Mouse (Mus musculus) right cerebral cortex, postnatal 10 days (tissue): Measurements from ENCODE around the gene Ctbs.

ENCODE experiments used
- DNase-seq, 2 experiments: peaks; one replicate each; pipeline ENCODE4 v3.0.0; 2021; ENCODE audit warnings: low spot score in 2 of 2

Gene Ctbs

GRCm38 (mm10) chr3:146433063-146433462 is 16.5 kb upstream of the Ctbs start:
- peak in 1 of 2 experiments; percentile 11 for DNase-seq

- no peak for DNase-seq
Measured at GRCm38 (mm10) chr3:146433681-146434350, 15.8 kb upstream of the Ctbs start.

DNA sequence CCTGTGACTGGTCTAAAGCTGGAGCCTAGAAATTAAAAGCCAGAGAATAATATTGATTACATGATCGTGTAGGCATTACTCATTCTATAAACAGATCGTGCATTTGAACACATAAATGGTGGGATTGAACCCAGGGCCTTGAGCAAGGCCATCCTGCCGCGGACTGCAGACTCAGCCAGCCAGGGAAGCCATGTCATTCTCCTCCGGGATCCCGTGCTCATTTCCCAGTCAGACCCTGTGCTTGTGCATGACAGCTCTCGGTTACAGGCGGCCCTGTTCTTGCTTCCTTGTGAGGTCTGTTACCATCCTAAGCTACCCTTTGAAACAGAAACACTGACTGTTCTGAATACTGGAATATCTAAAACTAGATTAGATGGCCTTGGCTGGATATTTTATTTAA is 14.9 kb upstream of the Ctbs start:
- no peak for DNase-seq

DNA sequence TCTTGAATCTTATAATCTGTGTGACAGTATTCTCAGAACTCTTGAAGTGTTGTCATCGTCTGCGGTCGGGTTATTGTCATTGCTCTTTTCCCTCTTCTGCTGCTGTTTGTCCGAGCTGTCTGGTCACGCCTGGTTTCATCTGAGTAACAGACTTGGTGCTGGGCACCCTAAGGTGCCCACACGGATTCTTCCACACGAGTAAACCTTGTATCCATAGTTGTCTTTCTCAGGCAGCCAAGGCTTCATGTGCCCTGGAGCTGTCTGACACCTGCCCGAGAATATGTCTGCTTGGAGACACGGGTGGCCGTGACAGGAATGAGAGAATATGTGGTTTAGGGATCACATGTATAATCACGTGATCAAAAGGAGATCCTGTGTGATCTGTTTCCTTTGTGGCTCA is 14.1 kb upstream of the Ctbs start:
- DNase-seq = peak in 1 of 2 experiments; percentile 18

- DNase-seq = peak in 1 of 2 experiments; percentile 18
Measured at GRCm38 (mm10) chr3:146436114-146436513, 13.5 kb upstream of the Ctbs start.

DNA sequence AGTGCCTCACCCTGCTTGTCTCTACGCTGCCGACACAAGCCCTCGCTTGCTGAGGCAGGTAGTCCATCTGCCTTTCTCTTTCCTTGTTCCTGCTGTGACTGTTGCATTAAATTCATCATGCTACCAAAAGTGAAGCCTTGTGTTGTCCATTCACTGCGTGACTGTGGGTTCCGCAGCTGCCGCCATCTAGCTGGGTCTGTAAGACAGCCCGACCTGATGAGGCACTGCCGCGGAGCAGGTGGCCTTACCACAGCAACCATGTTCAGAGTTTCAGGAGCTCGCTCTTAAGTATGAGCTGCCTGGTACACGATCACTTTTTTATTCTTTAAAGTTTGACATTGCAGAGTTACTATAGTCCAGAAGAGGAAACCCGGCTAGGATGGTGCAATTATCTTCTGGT is 9.6 kb upstream of the Ctbs start:
- peak in 1 of 2 experiments; percentile 28 for DNase-seq

GRCm38 (mm10) chr3:146440422-146440821 is 9.2 kb upstream of the Ctbs start:
- no peak for DNase-seq

GRCm38 (mm10) chr3:146442484-146442883 is 7.1 kb upstream of the Ctbs start:
- DNase-seq = no peak

DNA sequence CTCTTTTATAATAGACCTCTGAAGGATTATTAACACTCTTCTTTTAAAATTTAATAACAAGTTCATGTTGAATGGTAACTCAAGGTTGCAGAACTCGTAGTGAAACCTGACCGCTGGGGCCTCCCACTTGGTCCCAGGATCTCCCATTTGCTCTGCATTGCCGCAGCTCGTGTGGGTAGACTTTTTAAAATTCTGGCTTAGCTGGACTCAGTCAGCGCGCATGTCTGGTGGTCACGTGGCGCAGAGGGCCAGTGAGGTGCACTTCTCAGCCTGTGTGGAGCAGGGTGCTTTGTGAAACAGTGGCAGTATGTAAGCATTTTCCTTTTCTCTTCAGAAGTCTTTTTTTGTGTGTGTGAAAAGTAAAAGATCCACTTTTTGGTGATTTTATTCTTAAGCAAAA is 6.7 kb upstream of the Ctbs start:
- no peak for DNase-seq

- DNase-seq = no peak
Measured at GRCm38 (mm10) chr3:146443380-146443779, 6.2 kb upstream of the Ctbs start.

DNA sequence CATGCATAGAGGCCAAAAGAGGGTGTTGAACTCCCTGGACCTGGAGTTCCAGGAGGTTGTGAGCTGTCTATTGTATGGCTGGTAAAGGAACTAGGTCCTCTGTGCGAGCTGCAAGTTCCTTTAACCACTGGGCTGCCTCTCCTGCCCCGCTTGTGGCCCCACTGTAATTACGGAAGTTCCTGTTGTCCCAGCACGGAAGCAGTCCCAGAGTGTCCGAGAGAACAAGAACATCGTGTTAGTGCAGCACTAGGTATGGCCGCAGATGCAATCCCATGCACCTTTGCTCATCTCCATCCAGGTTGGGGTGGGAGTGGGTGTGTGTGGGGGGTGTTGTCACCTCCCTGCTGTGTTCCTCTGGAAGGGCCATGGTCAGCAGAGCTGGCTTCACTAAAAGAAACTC is 4.7 kb upstream of the Ctbs start:
- no peak for DNase-seq

- no peak for DNase-seq
Measured at GRCm38 (mm10) chr3:146447156-146447555, 2.4 kb upstream of the Ctbs start.

- no peak for DNase-seq
Measured at GRCm38 (mm10) chr3:146447598-146447997, 2.0 kb upstream of the Ctbs start.

DNA sequence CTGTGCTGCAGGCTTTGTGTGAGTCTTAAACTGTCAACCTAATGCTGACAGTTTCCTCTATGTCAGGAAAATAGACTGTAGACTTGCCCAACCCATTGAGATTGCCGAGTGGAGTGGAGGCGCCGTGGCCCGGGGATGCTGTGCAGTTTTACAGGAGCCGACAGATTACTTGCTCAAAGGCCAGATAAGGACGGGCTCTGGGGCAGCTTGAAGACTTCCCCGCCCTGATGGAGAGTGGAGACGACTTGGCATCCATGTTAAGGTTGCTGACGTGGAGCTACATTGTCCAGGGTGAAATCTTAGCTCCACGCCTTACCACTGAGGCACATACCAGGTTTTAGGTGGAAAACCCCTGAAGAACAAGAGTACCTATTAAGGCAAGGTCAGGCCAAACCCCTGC is 1.2 kb upstream of the Ctbs start:
- DNase-seq = no peak

DNA sequence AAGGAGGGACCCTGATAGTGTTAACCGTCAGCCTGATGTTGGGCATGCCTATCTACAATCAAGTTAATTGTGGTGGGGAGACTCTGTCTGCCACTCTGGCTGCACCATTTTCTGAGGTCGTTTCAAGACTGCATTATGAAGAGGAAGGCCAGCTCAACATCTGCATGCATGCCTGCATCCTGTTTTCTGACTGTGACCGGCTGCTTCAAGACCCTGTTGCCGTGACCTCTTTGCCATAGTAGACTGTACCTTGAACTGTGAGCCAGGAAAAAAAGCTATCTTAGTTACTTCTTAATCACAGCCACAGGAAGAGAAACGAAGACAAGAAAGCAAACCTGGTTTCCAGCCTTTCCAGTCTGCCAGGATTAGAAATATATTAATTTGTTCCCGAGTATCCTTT is 626 bp upstream of the Ctbs start:
- no peak for DNase-seq

DNA sequence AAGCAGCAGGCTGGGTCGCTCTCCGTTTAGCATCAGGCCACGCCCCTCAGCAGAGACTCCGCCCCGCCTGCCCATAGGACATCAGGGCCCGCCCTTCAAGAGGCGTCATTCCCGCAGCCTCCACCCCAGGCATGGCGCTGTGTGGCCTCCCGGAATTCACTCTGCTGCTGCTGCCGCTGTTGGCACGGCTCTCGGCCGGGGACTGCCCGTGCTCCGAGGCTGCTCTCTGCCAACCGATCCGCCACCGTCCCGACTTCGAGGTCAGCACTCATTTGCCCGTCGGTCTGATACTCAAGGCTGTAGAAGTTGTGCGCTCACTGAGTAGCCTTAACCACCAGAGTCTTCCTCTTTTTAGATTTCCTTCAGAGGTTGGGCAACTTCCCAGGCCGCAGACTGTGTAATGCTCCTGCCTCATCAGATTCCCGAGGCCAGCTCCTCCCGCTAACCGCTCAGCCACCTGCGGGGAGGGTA is 811 bp downstream of the Ctbs start:
- peak; percentile 95 for DNase-seq

- no peak for DNase-seq
Measured at GRCm38 (mm10) chr3:146451375-146451774, 1.8 kb downstream of the Ctbs start.

GRCm38 (mm10) chr3:146462939-146463338 is 13.3 kb downstream of the Ctbs start:
- no peak for DNase-seq

GRCm38 (mm10) chr3:146469226-146469625 is 19.6 kb downstream of the Ctbs start:
- DNase-seq = no peak

GRCm38 (mm10) chr3:146472657-146473056 is 23.1 kb downstream of the Ctbs start:
- DNase-seq = no peak

GRCm38 (mm10) chr3:146473741-146474140 is 24.1 kb downstream of the Ctbs start:
- no peak for DNase-seq

DNA sequence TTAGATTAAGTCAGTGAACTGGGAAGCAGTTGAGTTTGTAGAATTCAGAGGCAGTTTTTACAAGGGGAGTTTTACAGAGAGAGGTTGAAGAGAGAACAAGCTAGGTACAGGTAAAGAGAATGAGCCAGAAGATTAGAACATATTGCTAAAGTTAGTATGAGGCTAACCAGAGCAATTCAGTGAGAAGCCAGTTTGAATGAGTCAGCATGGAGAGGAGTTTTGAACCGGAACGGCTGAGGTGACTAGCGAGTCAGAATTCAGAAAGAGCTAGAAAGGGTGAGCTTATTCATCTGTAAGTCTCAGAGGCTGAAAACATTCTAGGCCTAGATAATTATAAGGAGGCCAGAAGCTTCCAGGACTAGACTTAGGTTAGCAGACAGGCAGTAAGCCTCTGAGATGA is 24.8 kb downstream of the Ctbs start:
- no peak for DNase-seq

DNA sequence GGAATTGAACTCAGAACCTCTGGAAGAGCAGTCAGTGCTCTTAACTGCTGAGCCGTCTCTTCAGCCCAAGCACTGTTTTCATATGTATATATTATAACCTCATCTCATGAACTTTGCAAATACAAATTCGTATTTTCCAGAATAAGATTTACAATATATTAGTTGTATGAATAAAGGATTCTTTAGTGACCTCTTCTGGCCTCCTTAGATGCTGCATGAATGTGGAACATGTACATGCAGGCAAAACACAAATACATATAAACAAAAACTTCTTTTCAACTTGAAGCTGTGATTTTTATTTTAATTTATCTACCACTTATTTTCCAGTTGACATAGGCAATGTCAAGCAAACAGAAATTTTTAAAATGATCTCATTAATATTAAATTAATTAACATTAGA is 32.4 kb downstream of the Ctbs start:
- DNase-seq = no peak

GRCm38 (mm10) chr3:146486464-146486863 is 36.9 kb downstream of the Ctbs start:
- no peak for DNase-seq
